Mouse (Mus musculus): Measurements from ENCODE around the gene Jag2. TPM values are rescaled to one million over a fixed set of nuclear protein-coding genes. Genes with fewer than 3 reads are reported as not detected.
A peak's percentile ranks its signal among the peaks of the same experiment; 100 is the strongest.

Jag2 gene
- polyA plus RNA-seq, 1 experiment from 2014 or later, result 5.9 TPM

DNA sequence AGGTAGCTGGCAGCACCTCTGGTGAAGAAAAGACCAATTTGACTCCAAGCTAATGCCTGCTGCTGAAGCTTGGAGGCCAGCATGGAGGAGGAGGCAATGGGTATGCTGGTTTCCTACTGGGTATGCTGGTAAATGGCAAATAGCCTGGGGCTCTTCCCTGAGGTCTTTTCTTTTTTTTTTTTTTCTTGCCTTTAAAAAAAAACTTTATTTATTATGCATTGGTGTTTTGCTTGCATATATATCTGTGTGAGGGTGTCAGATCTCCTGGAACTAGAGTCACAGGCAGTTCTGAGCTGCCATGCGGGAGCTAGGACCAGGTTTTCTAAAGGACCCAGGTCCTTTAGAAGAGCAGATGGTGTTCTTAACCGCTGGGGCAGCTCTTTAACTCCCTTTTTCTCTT, 58.3 kb downstream of the Jag2 start:
- WGBS, result 84% methylated on average over 2 of the region's 2 CpGs
- Histone ChIP-seq H3K27me3 (ENCODE audit: control insufficient read depth, insufficient read depth, low read length) (peaks cover 34% of the 10 kb centered on the region), H3K9ac (ENCODE audit: low read length) (no peak overlapping the region), H3K4me1 (ENCODE audit: control insufficient read depth, insufficient read depth, low read length) (peaks cover 4% of the 10 kb centered on the region; the same call in 1 of the 2 replicates), H3K9me3 (ENCODE audit: control insufficient read depth, low read length) (no peaks in the 10 kb centered on the region), H3K4me2 (ENCODE audit: low read depth) (no peak overlapping the region), H3K36me3 (ENCODE audit: control insufficient read depth, insufficient read depth, low read length) (no peaks in the 10 kb centered on the region), H3K4me3 (ENCODE audit: low read depth, low read length) (no peak overlapping the region), H3K27ac (ENCODE audit: low read depth, low read length) (no peak overlapping the region)
- no peak for ATAC-seq (ENCODE audit: insufficient read depth, low FRiP score, low TSS enrichment)
- no peak for DNase-seq (ENCODE audit: low spot score)

GRCm38 (mm10) chr12:112870775-112871174, 58.8 kb downstream of the Jag2 start:
- Histone ChIP-seq H3K9me3 (ENCODE audit: control insufficient read depth, low read length) (no peaks in the 10 kb centered on the region), H3K27me3 (ENCODE audit: control insufficient read depth, insufficient read depth, low read length) (peaks cover 29% of the 10 kb centered on the region), H3K4me1 (ENCODE audit: control insufficient read depth, insufficient read depth, low read length) (0 out of 2 replicates have a peak, but pooled peaks cover 4% of the 10 kb centered on the region), H3K36me3 (ENCODE audit: control insufficient read depth, insufficient read depth, low read length) (no peaks in the 10 kb centered on the region), H3K4me2 (ENCODE audit: low read depth) (no peak overlapping the region), H3K9ac (ENCODE audit: low read length) (no peak overlapping the region), H3K4me3 (ENCODE audit: low read depth, low read length) (no peak overlapping the region), H3K27ac (ENCODE audit: low read depth, low read length) (no peak overlapping the region)
- DNase-seq (ENCODE audit: low spot score), result no peak
- ATAC-seq (ENCODE audit: insufficient read depth, low FRiP score, low TSS enrichment), result no peak
- 61% methylated on average over 13 of the region's 13 CpGs for WGBS

DNA sequence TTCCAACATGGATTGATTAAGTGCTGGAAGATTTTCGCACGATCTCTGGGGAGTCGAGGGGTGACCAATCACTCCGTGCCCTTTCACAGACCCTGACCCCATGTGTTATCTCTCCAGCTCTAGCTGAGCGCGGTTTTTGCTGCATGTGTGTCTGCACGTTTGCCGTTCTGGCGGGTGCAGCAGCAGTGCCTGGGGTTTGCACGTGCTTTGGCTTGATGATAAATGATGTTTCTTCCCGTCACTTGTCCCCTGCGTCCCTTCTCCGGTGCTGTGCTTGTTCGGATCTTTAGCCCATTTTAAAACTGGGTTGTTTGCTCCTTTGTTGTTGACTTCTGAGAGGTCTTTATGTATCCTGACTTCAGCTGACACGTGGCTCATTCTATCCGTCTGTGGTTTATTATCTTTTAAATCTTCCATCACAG, 59.8 kb downstream of the Jag2 start:
- Histone ChIP-seq H3K4me3 (ENCODE audit: low read depth, low read length) (no peak overlapping the region), H3K9ac (ENCODE audit: low read length) (0 out of 2 replicates have a peak overlapping the region, but pooled peaks have one; percentile 0), H3K4me2 (ENCODE audit: low read depth) (peak overlapping the region; percentile 17; the same call in 1 of the 2 replicates), H3K4me1 (ENCODE audit: control insufficient read depth, insufficient read depth, low read length) (0 out of 2 replicates have a peak, but pooled peaks cover 4% of the 10 kb centered on the region), H3K27ac (ENCODE audit: low read depth, low read length) (no peak overlapping the region), H3K36me3 (ENCODE audit: control insufficient read depth, insufficient read depth, low read length) (no peaks in the 10 kb centered on the region), H3K9me3 (ENCODE audit: control insufficient read depth, low read length) (no peaks in the 10 kb centered on the region), H3K27me3 (ENCODE audit: control insufficient read depth, insufficient read depth, low read length) (peaks cover 19% of the 10 kb centered on the region)
- WGBS, result 8% methylated on average over 16 of the region's 16 CpGs
- ATAC-seq (ENCODE audit: insufficient read depth, low FRiP score, low TSS enrichment) (no peak; the same call in 1 of the 2 replicates), DNase-seq (ENCODE audit: low spot score) (peak; percentile 64)

DNA sequence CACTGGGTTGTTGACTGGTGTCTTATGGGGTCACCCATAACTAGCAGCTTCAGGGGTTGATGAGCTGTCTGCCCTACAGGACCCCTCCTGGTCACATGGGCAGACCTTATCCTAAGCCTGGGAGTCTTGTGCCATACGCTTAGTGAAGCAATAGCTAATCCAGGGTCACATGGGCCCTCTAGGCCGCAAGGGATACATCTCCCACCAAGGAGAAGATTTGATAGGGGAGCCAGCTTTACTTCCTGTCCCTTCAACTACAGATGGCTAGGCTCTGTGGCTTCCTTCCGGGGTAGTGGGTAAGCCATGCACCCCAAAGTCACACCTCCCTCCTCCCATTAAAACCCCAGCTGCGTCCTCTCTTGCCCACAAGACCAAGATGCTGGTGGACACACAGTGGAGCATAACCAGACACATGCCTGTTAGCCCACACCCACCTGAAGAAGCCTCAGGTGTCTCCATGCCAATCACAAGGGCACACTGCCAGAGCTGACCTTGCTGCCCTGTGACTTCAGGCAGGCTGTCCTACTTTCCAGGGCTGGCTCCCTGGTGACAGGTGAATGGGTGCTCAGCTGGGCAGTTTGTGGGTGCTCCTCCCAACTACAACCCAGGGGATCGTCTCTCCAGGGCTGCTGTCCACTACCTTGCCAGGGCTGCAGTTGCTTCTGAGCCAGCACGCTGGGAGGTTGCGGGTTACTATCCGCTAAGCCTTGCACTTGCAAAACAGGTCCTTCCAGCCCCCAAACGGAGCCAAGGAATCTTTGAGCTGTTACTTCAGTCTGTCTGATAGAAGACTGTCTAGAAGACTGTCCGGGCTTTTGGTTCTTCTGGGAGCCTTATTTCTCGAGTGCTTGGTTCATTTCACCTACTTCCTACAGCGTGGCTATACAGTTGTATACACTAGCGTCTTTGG, 61.1 kb downstream of the Jag2 start, which contains the start of gene Gpr132:
Gene Gpr132 (minus strand): TSS at position 51 of the 910 bp plus-strand sequence.
- 70% methylated on average over 13 of the region's 13 CpGs for WGBS
- H3K4me1 ChIP-seq (ENCODE audit: control insufficient read depth, insufficient read depth, low read length), result 0 out of 2 replicates have a peak, but pooled peaks cover 4% of the 10 kb centered on the region
- H3K4me2 ChIP-seq (ENCODE audit: low read depth), result no peak within 1 kb of the TSS
- DNase-seq (ENCODE audit: low spot score) (no peak), ATAC-seq (ENCODE audit: insufficient read depth, low FRiP score, low TSS enrichment) (no peak)
- no peak within 1 kb of the TSS for H3K9ac ChIP-seq (ENCODE audit: low read length)
- H3K36me3 ChIP-seq (ENCODE audit: control insufficient read depth, insufficient read depth, low read length), result no peaks in the 10 kb centered on the region
- H3K4me3 ChIP-seq (ENCODE audit: low read depth, low read length), result no peak within 1 kb of the TSS
- H3K9me3 ChIP-seq (ENCODE audit: control insufficient read depth, low read length), result no peaks in the 10 kb centered on the region
- H3K27ac ChIP-seq (ENCODE audit: low read depth, low read length), result no peak within 1 kb of the TSS
- peaks cover 6% of the 10 kb centered on the region for H3K27me3 ChIP-seq (ENCODE audit: control insufficient read depth, insufficient read depth, low read length)

- Histone ChIP-seq H3K4me1 (ENCODE audit: control insufficient read depth, insufficient read depth, low read length) (0 out of 2 replicates have a peak, but pooled peaks cover 4% of the 10 kb centered on the region), H3K36me3 (ENCODE audit: control insufficient read depth, insufficient read depth, low read length) (no peaks in the 10 kb centered on the region), H3K4me2 (ENCODE audit: low read depth) (no peak overlapping the region), H3K27ac (ENCODE audit: low read depth, low read length) (no peak overlapping the region), H3K9me3 (ENCODE audit: control insufficient read depth, low read length) (no peaks in the 10 kb centered on the region), H3K27me3 (ENCODE audit: control insufficient read depth, insufficient read depth, low read length) (0 out of 2 replicates have a peak, but pooled peaks cover 3% of the 10 kb centered on the region), H3K4me3 (ENCODE audit: low read depth, low read length) (no peak overlapping the region), H3K9ac (ENCODE audit: low read length) (no peak overlapping the region)
- WGBS, result 89% methylated on average over 7 of the region's 7 CpGs
- ATAC-seq (ENCODE audit: insufficient read depth, low FRiP score, low TSS enrichment) (no peak), DNase-seq (ENCODE audit: low spot score) (no peak)
Observed at GRCm38 (mm10) chr12:112867106-112867674, 62.4 kb downstream of the Jag2 start.

GRCm38 (mm10) chr12:112866467-112867080, 63.0 kb downstream of the Jag2 start:
- Histone ChIP-seq H3K4me1 (ENCODE audit: control insufficient read depth, insufficient read depth, low read length) (0 out of 2 replicates have a peak, but pooled peaks cover 4% of the 10 kb centered on the region), H3K27ac (ENCODE audit: low read depth, low read length) (no peak overlapping the region), H3K36me3 (ENCODE audit: control insufficient read depth, insufficient read depth, low read length) (no peaks in the 10 kb centered on the region), H3K27me3 (ENCODE audit: control insufficient read depth, insufficient read depth, low read length) (no peaks in the 10 kb centered on the region), H3K9ac (ENCODE audit: low read length) (no peak overlapping the region), H3K4me3 (ENCODE audit: low read depth, low read length) (no peak overlapping the region), H3K9me3 (ENCODE audit: control insufficient read depth, low read length) (no peaks in the 10 kb centered on the region), H3K4me2 (ENCODE audit: low read depth) (no peak overlapping the region)
- ATAC-seq (ENCODE audit: insufficient read depth, low FRiP score, low TSS enrichment) (no peak), DNase-seq (ENCODE audit: low spot score) (no peak)
- WGBS, result 79% methylated on average over 8 of the region's 8 CpGs

DNA sequence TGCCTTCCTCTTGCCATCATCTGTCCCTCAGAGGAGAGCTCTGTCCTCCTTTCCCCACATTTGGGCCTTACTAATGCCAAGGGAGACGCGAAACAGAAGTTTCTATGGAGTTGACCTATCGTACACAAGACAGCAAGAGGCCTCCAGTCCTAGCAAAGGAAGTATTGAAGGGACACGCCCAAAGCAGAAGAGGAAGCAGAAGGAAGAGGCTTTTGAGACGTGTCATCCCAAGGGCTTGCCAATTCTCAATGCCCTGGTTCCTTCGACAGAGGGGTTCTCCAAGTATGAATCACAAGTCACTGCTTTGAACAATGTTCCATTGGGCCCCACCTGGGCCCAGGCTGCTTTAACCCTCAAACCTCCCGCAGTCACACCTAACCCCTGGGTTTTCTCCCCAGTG, 64.8 kb downstream of the Jag2 start:
- 0 out of 2 replicates have a peak, but pooled peaks cover 3% of the 10 kb centered on the region for H3K4me1 ChIP-seq (ENCODE audit: control insufficient read depth, insufficient read depth, low read length)
- no peak overlapping the region for H3K27ac ChIP-seq (ENCODE audit: low read depth, low read length)
- H3K9ac ChIP-seq (ENCODE audit: low read length), result no peak overlapping the region
- H3K36me3 ChIP-seq (ENCODE audit: control insufficient read depth, insufficient read depth, low read length), result no peaks in the 10 kb centered on the region
- ATAC-seq (ENCODE audit: insufficient read depth, low FRiP score, low TSS enrichment) (no peak), DNase-seq (ENCODE audit: low spot score) (no peak)
- no peaks in the 10 kb centered on the region for H3K27me3 ChIP-seq (ENCODE audit: control insufficient read depth, insufficient read depth, low read length)
- H3K4me2 ChIP-seq (ENCODE audit: low read depth), result no peak overlapping the region
- no peaks in the 10 kb centered on the region for H3K9me3 ChIP-seq (ENCODE audit: control insufficient read depth, low read length)
- 91% methylated on average over 7 of the region's 7 CpGs for WGBS
- no peak overlapping the region for H3K4me3 ChIP-seq (ENCODE audit: low read depth, low read length)

GRCm38 (mm10) chr12:112861911-112862321, 67.7 kb downstream of the Jag2 start:
- Histone ChIP-seq H3K4me1 (ENCODE audit: control insufficient read depth, insufficient read depth, low read length) (no peaks in the 10 kb centered on the region), H3K36me3 (ENCODE audit: control insufficient read depth, insufficient read depth, low read length) (no peaks in the 10 kb centered on the region), H3K9ac (ENCODE audit: low read length) (no peak overlapping the region), H3K27ac (ENCODE audit: low read depth, low read length) (no peak overlapping the region), H3K27me3 (ENCODE audit: control insufficient read depth, insufficient read depth, low read length) (no peaks in the 10 kb centered on the region), H3K4me3 (ENCODE audit: low read depth, low read length) (no peak overlapping the region), H3K9me3 (ENCODE audit: control insufficient read depth, low read length) (no peaks in the 10 kb centered on the region), H3K4me2 (ENCODE audit: low read depth) (no peak overlapping the region)
- ATAC-seq (ENCODE audit: insufficient read depth, low FRiP score, low TSS enrichment) (no peak), DNase-seq (ENCODE audit: low spot score) (no peak)
- 68% methylated on average over 9 of the region's 9 CpGs for WGBS

All from neural tube, embryonic 11.5 days (tissue).